Mouse (Mus musculus) limb, embryonic 10.5 days (tissue): Measurements from ENCODE around the gene Fam76a. TPM values are rescaled to one million over a fixed set of nuclear protein-coding genes. Genes with fewer than 3 reads are reported as not detected.

Source experiments
- DNase-seq: peaks from one replicate; pipeline ENCODE4 v3.0.0-alpha.2; 2017; ENCODE audit warnings: low spot score
- H3K27ac ChIP-seq: fragments of 300-500 bp; sonication (generic); 2 replicates; pipeline ENCODE4 v1.5.1; 2016; ENCODE audit warnings: mild to moderate bottlenecking
- H3K27me3 ChIP-seq: fragments of 300-500 bp; sonication (generic); 2 replicates; pipeline ENCODE4 v1.6.1; 2016; ENCODE audit warnings: low read depth, mild to moderate bottlenecking; ENCODE audit not compliant: poor library complexity, severe bottlenecking
- H3K36me3 ChIP-seq: fragments of 300-500 bp; sonication (generic); 2 replicates; pipeline ENCODE4 v1.6.1; 2016; ENCODE audit warnings: mild to moderate bottlenecking, moderate library complexity
- H3K4me1 ChIP-seq: fragments of 300-500 bp; sonication (generic); 2 replicates; pipeline ENCODE4 v1.6.1; 2016
- H3K4me3 ChIP-seq: fragments of 300-500 bp; sonication (generic); 2 replicates; pipeline ENCODE4 v1.5.1; 2016; ENCODE audit warnings: mild to moderate bottlenecking, moderate library complexity
- H3K9me3 ChIP-seq: fragments of 300-500 bp; sonication (generic); replicated peaks from 2 replicates; pipeline ENCODE4 v1.6.1; 2016; ENCODE audit warnings: mild to moderate bottlenecking
- WGBS: fragments of 180-500 bp; shearing (Covaris S2); methylation state at CpG from one replicate; pipeline ENCODE4 v1.1.7; 2016; 5-methylcytosine and 5-hydroxymethylcytosine counted together
- polyA plus RNA-seq: library from polyadenylated mRNA; unstranded; fragments of >200 nt; fragmentation: Nextera tagmentation; extraction: Ambion mirVana; gene quantifications from 2 replicates; pipeline ENCODE4 v1.2.1, GENCODE M21; 2016

Gene Fam76a
- polyA plus RNA-seq, 1 experiment from 2014 or later = 27.9 TPM

DNA sequence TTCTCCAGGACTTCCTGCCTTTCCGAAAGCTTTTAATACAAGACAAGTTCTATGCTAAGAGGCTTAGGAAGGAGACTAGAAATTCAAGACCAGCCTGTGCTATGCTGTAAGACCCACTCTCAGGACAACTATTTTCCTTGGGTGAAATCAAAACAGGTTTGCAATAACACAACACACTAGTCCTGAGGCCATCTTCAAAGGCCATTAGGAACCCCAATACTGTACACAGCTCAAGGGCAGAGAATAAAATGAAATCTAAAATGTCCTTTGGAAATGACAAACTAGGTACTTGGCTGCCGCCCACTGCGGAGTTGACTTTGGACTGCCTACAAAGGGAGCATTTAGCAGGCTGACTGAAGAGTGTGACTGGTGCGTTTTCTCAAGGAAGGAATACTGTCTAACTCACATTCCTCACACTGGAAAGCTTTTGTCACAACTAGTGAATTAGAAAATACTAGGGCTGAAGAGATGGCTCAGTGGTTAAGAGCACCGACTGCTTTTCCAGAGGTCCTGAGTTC is 16.5 kb downstream of the Fam76a start:
- DNase-seq = no peak
- 95% methylated on average over 5 of the region's 5 CpGs for WGBS
- H3K27me3 ChIP-seq = no peaks in the 10 kb centered on the region
- no peak overlapping the region for H3K4me3 ChIP-seq
- no peak overlapping the region for H3K27ac ChIP-seq
- H3K36me3 ChIP-seq = peaks cover 74% of the 10 kb centered on the region
- H3K9me3 ChIP-seq = no peaks in the 10 kb centered on the region
- H3K4me1 ChIP-seq = no peaks in the 10 kb centered on the region; the same call in 1 of the 2 replicates

DNA sequence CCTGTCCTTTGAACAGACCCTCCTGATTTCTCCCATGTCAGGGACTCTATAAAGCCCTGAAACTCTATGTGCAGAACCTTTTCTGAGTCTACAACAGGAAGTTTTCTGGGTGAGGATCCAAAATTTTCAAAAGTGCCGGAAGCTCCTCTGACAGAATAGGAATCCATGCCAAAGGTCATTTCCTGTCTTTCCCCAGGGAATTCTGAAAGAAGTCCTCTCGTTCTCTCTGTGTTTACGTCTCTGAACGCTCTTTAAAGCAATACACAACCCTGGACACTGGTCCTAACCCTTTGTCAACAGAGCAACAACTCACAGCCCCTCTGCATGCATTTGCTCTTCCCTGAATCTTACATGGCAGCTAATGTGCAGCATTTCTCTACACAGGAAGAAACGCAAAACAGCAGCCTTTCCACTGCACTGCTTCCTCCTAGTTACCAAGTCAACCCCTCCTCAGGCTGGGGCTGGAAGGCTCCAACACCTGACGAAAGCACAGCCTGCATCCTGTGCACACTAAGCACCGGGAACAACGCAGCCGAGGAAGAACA is 17.5 kb downstream of the Fam76a start:
- Histone ChIP-seq H3K4me1 (no peaks in the 10 kb centered on the region; the same call in 1 of the 2 replicates), H3K27ac (no peak overlapping the region), H3K27me3 (no peaks in the 10 kb centered on the region), H3K4me3 (no peak overlapping the region), H3K9me3 (no peaks in the 10 kb centered on the region), H3K36me3 (peaks cover 69% of the 10 kb centered on the region)
- no peak for DNase-seq
- WGBS = 75% methylated on average over 9 of the region's 9 CpGs

DNA sequence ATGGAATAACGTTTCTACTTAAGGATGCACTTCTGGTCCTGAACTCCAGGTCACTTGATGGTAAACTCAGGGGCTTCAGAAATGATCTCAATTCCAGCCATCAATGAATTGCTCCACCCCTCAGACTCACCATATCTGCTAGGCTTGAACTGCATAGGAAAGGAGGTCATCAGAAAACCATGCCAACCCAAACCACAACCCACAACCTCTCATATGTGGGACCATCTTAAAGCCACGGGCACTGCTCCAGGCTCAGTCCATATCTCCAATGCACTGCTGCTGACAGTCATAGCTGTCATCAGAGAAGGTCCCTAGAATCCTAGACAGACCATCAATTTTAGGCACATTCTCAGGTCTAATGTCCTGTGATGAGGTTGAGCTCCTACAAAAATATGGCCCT is 18.3 kb downstream of the Fam76a start:
- H3K36me3 ChIP-seq = peaks cover 61% of the 10 kb centered on the region
- H3K27ac ChIP-seq = no peak overlapping the region
- no peak overlapping the region for H3K4me3 ChIP-seq
- no peaks in the 10 kb centered on the region; the same call in 1 of the 2 replicates for H3K4me1 ChIP-seq
- H3K27me3 ChIP-seq = no peaks in the 10 kb centered on the region
- no peaks in the 10 kb centered on the region for H3K9me3 ChIP-seq
- no peak for DNase-seq
- 91% methylated on average over 2 of the region's 2 CpGs for WGBS

DNA sequence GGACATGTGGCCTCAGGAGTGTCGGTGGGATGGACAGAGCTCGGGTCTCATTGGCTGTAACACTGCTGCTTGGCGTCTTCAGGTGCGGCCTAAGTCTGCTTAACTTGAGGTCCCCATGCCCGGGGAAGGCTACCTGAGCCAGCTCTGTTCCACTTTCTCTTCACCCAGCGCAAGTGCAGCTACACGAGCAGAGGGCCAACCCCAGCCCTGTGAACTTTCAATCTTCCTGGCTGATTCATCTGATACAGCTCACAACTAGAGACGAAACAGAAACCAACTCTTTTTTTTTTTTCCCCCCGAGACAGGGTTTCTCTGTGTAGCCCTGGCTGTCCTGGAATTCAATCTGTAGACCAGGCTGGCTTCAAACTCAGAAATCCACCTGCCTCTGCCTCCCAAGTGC is 24.2 kb downstream of the Fam76a start:
- Histone ChIP-seq H3K4me1 (no peaks in the 10 kb centered on the region), H3K36me3 (peaks cover 26% of the 10 kb centered on the region), H3K4me3 (no peak overlapping the region), H3K27me3 (peaks cover 23% of the 10 kb centered on the region; the same call in 1 of the 2 replicates), H3K9me3 (no peaks in the 10 kb centered on the region), H3K27ac (no peak overlapping the region)
- WGBS = 88% methylated on average over 9 of the region's 9 CpGs
- DNase-seq = no peak

DNA sequence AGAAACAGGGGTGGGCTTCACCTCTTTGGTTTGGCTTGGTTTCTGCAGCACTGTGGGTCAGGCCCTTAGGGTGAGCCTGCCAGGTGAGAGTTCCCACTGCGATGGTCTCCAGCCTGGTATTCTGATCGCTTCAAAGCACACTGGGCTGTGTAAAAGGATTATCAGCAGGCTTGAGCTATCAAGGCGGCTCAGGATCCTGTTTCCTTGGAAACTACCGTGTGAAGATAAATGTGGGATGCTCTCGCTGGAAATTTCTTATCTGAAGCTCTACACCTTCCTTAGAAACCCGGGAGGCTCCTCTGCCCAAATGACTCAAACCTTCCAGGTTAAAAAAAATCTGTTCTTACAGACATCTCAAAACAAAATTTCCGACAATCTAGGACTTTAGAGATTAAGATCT is 28.0 kb downstream of the Fam76a start:
- Histone ChIP-seq H3K27me3 (peaks cover 23% of the 10 kb centered on the region; the same call in 1 of the 2 replicates), H3K4me1 (no peaks in the 10 kb centered on the region), H3K4me3 (no peak overlapping the region), H3K9me3 (no peaks in the 10 kb centered on the region), H3K27ac (no peak overlapping the region), H3K36me3 (no peaks in the 10 kb centered on the region)
- 20% methylated on average over 7 of the region's 7 CpGs for WGBS
- no peak for DNase-seq

DNA sequence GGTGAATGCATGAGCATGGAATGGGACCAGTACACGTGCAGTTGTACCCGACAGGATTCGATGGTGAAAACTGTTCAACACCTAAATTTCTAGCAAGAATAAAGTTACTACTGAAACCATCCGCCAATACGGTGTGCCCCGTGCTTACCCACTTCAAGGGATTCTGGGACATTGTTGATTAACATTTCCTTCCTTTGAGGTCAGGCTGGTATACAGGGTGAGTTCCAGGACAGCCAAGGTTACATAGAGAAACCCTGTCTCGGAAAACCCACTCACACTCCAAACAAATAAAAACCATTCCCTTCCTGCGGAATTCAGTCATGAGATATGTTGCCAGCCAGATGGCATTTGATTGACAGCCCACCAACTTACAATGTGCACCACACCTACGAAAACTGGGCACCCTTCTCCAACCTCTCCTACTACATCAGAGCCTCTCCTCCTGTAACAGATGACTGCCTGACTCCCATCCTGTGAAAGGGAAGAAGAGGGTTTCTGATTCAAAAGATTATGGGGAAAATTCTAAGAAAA is 37.4 kb downstream of the Fam76a start:
- 19% methylated on average over 9 of the region's 9 CpGs for WGBS
- DNase-seq = no peak
- Histone ChIP-seq H3K9me3 (no peaks in the 10 kb centered on the region), H3K4me1 (peaks cover 24% of the 10 kb centered on the region), H3K27ac (peak overlapping the region; percentile 92), H3K4me3 (peak overlapping the region; percentile 81), H3K27me3 (no peaks in the 10 kb centered on the region), H3K36me3 (peaks cover 16% of the 10 kb centered on the region)

DNA sequence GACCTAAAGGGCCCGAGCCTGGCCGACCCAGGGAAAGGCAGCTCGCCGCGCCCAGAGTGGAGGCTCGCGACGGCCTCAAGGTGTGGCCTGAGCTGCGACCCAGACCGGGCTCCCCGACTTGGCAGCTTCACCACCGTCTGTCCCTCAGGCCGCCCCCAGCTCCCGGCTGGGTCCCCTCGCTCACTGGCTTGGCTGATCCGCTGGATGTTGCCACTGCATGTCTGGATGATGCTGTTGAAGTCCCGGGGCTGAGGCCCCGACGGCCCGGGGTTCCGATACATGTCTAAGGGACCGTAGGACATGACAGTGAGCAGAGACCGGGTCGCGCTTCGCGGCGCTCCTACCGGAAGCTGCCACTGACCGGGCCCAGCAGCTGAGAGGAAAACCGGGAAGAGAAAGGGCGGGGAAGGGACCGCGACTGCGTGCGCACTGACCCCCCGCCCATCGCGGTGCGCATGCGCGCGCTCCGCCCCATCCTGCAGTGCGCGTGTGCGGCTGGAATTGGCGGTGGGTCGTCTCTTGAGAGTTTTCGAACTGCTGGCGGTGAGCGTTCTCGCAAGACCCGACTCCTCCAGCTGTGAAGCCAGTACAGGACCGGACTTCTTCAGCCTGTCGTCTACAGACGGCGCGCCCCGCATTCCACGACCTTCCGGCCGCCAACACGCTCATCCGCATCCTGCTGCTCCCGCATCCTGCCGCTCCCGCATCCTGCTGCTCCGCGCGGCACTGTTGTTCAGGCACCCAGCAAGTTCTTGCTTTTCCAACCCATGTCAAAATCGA is 38.1 kb downstream of the Fam76a start, which contains the start of gene Stx12:
Gene Stx12 (minus strand): TSS at position 446 of the 780 bp plus-strand sequence.
- under 1% methylated on average over 72 of the region's 72 CpGs for WGBS
- Histone ChIP-seq H3K4me3 (peak within 1 kb of the TSS; percentile 81), H3K27ac (peak within 1 kb of the TSS; percentile 92), H3K27me3 (no peaks in the 10 kb centered on the region), H3K36me3 (peaks cover 22% of the 10 kb centered on the region), H3K4me1 (peaks cover 24% of the 10 kb centered on the region), H3K9me3 (no peaks in the 10 kb centered on the region)
- peak; percentile 91 for DNase-seq

DNA sequence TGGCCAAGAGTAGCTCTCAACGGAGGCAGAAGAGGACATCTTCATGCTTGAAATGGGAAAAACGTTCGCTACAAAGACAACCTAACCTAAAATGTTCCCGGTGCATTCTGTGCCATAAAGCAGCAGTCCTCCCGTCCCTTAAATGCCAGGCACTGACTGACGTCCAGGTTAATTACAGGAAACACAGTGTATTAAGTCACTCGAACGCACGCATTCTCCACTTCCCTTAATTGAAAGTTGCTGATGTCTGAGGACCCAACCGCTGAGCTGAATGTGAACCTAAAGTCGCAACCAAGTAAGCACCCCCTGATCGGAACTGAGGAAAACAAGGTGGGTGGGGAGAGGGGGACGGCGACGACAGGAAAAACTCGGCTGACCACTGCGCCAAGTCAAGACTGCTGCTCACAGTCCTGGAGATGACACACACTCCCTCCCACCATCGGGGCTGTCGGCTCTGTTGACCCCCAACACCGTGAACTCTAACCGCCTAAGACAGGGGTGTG is 38.7 kb downstream of the Fam76a start:
- peaks cover 24% of the 10 kb centered on the region for H3K4me1 ChIP-seq
- H3K9me3 ChIP-seq = no peaks in the 10 kb centered on the region
- no peaks in the 10 kb centered on the region for H3K27me3 ChIP-seq
- WGBS = 3% methylated on average over 21 of the region's 21 CpGs
- peak; percentile 29 for DNase-seq
- peaks cover 23% of the 10 kb centered on the region for H3K36me3 ChIP-seq
- H3K27ac ChIP-seq = peak overlapping the region; percentile 92
- peak overlapping the region; percentile 81 for H3K4me3 ChIP-seq

DNA sequence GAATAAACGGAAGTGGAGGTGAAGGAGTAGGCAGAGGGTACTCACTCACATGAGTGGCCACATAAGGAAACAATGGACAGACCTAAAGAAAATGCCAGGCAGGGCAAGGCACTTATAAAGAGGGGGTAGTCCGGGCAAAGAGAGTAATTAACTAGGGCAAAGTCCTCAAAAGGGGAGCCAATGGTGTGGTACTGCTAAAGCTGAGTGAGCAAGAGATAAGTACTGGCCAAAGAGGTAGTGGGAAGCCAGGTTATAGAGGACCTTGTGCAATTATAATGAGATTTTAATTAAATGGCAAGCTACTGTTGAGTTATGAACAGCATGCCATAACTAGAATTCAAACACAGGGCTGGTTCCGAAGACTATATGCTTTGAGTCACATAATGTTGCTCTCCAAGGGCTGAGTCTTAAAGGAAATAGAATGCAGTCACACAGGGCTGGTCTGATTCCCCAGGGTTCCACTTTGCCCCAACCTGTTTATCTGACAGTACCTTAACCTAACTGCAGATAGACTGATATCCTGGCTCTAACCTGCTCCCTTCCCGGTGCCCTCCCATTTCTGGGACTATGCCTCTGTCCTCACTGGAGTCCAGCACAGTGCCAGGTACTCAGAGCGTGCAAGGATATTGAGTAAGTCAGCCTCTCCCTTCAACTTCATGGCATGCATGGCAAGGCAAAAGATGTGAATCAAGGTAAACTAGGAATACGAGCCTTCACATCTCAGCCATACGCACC is 47.8 kb downstream of the Fam76a start:
- no peak overlapping the region for H3K27ac ChIP-seq
- 92% methylated on average over 7 of the region's 7 CpGs for WGBS
- DNase-seq = no peak
- peaks cover 39% of the 10 kb centered on the region for H3K36me3 ChIP-seq
- no peaks in the 10 kb centered on the region for H3K9me3 ChIP-seq
- no peaks in the 10 kb centered on the region for H3K27me3 ChIP-seq
- no peak overlapping the region for H3K4me3 ChIP-seq
- no peaks in the 10 kb centered on the region for H3K4me1 ChIP-seq

DNA sequence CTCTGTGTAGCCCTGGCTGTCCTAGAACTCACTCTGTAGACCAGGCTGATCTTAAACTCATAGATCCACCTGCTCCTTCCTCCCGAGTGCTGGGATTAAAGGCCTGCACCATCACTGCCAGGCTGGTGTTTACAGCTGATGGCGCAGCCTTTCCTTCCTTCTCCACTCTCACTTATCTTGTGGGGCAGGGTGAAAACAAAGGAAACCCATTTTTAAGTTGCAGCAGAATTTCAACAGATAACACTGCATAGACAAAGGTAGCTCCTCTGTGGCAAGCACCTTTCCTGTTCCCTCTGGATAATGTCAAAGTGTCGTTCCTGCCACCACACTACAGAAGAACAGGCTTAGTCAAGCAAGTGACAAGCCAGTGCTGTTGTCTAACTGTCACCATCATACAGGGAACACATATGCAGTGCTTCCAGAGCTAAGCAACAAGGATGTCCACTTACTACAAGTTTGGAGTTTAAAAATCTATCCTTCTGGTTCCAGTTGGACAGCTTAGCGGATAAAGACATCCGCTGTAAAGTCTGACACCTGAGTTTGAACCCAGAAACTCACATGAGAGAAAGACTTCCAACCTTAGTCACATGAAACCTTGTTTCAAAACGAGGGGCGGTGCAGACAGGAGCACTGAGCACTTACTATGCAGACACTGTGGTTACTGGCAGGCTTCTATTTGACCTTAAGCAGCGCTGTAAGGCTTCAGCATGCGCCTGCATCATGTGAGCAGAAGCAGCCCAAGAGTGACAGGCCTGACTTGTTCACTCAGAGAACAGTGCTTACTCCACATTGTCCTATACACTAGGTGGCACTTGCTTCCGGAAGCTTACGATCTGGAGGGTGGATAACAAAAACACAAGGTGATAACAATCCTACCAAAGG is 48.6 kb downstream of the Fam76a start:
- H3K4me3 ChIP-seq = no peak overlapping the region
- H3K27ac ChIP-seq = no peak overlapping the region
- 89% methylated on average over 11 of the region's 11 CpGs for WGBS

DNA sequence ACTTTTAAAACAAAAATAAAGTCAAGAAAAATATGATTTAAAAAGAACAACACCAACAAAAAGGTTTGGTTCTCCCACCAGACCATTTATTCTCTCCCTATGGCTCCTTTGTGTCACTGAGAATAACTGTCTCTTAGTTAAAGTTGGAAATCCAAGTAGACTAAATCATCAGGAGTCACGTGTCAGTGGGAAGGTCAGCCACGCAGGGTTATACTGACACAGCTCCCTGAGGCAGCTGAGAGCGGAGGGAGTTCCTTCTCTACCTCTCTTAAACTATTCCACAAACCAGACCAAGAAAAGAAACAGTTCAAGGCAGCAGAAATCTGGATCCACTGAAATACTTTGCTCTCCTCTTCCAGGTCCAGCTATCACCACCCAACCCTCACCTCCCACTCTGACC is 51.2 kb downstream of the Fam76a start:
- no peak overlapping the region for H3K27ac ChIP-seq
- no peak overlapping the region for H3K4me3 ChIP-seq
- no peak for DNase-seq
- no peaks in the 10 kb centered on the region for H3K4me1 ChIP-seq
- H3K36me3 ChIP-seq = peaks cover 66% of the 10 kb centered on the region
- WGBS = 92% methylated on average over 3 of the region's 3 CpGs
- no peaks in the 10 kb centered on the region for H3K27me3 ChIP-seq
- no peaks in the 10 kb centered on the region for H3K9me3 ChIP-seq

More for the DNA sequence above, 48.6 kb downstream of the Fam76a start:
- Histone ChIP-seq H3K4me1 (no peaks in the 10 kb centered on the region), H3K36me3 (peaks cover 43% of the 10 kb centered on the region), H3K9me3 (no peaks in the 10 kb centered on the region), H3K27me3 (no peaks in the 10 kb centered on the region)
- no peak for DNase-seq

DNA sequence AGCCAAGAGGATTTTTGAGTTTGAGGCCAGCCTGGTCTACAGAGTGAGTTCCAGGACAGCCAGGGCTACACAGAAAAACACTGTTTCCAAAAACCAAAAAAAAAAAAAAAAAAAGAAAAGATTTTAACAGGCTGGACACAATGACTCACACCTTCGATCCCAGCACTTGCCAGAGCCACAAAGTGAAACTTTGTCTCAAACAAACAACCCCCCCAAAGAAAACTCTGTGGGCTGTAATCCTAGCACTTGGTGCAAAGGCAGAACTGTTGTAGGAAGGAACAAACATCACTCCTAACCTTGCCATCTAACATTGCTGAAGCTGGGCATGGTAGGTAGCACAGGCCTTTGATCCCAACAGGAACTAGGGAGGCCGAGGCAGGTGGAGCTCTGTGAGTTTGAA is 57.5 kb downstream of the Fam76a start:
- Histone ChIP-seq H3K36me3 (peaks cover 90% of the 10 kb centered on the region), H3K4me1 (no peaks in the 10 kb centered on the region), H3K27me3 (no peaks in the 10 kb centered on the region), H3K9me3 (no peaks in the 10 kb centered on the region), H3K4me3 (no peak overlapping the region), H3K27ac (no peak overlapping the region)
- DNase-seq = no peak
- WGBS = 89% methylated on average over 2 of the region's 2 CpGs
